Mouse (Mus musculus): Measurements from ENCODE around the gene Utrn.

GRCm38 (mm10) chr10:12817409-12817808 lies 51.8 kb downstream of the Utrn start:
- TF ChIP-seq CTCF (IDR thresholded peaks at IDR 0.05; ENCODE audit: borderline replicate concordance, extremely low read depth, insufficient read depth, insufficient read length) (no peak), POLR2A (IDR thresholded peaks at IDR 0.05; ENCODE audit: borderline replicate concordance, extremely low read depth, insufficient read depth, insufficient read length, poor library complexity, severe bottlenecking) (no peak)
